Mouse (Mus musculus) layer of hippocampus, adult 9-10 months (tissue): ENCODE results near the gene Pacs1.
"Not testable (repeated sequence)": the region's sequence is repeated elsewhere in the genome, so short reads cannot be mapped to it uniquely, and the experiment has no call there.

ENCODE experiments used
- DNase-seq: peaks from one replicate; pipeline ENCODE4 v3.0.0; 2022; ENCODE audit warnings: low spot score

Gene Pacs1

GRCm38 (mm10) chr19:5151741-5152140, 121.2 kb downstream of the Pacs1 start:
- no peak for DNase-seq

GRCm38 (mm10) chr19:5151331-5151730, 121.6 kb downstream of the Pacs1 start:
- DNase-seq = peak; percentile 77

- peak; percentile 50 for DNase-seq
These were observed 122.6 kb downstream of the Pacs1 start for GRCm38 (mm10) chr19:5150358-5150757.

- DNase-seq = not testable (repeated sequence)
These were observed 123.9 kb downstream of the Pacs1 start for GRCm38 (mm10) chr19:5149041-5149440.

GRCm38 (mm10) chr19:5139640-5140039, 133.3 kb downstream of the Pacs1 start:
- DNase-seq = peak; percentile 60

- DNase-seq = no peak
These were observed 141.7 kb downstream of the Pacs1 start for GRCm38 (mm10) chr19:5131237-5131636.

- DNase-seq = no peak
These were observed 143.1 kb downstream of the Pacs1 start for GRCm38 (mm10) chr19:5129770-5130169.

- DNase-seq = no peak
These were observed 148.8 kb downstream of the Pacs1 start for GRCm38 (mm10) chr19:5124055-5124614.

GRCm38 (mm10) chr19:5123241-5123640, 149.7 kb downstream of the Pacs1 start:
- no peak for DNase-seq

- no peak for DNase-seq
These were observed 150.4 kb downstream of the Pacs1 start for GRCm38 (mm10) chr19:5122492-5122891.

- no peak for DNase-seq
These were observed 154.6 kb downstream of the Pacs1 start, which contains the start of gene Klc2 for GRCm38 (mm10) chr19:5118384-5118698. TSS of gene Klc2 (minus strand) at chr19:5118560.

- DNase-seq = no peak
These were observed 155.2 kb downstream of the Pacs1 start for GRCm38 (mm10) chr19:5117494-5118383.

GRCm38 (mm10) chr19:5113783-5114182, 159.1 kb downstream of the Pacs1 start:
- no peak for DNase-seq

GRCm38 (mm10) chr19:5109659-5110453, 163.1 kb downstream of the Pacs1 start:
- DNase-seq = no peak

- DNase-seq = no peak
These were observed 164.2 kb downstream of the Pacs1 start for GRCm38 (mm10) chr19:5108702-5109101.

GRCm38 (mm10) chr19:5108271-5108575, 164.7 kb downstream of the Pacs1 start:
- no peak for DNase-seq

- no peak for DNase-seq
These were observed 165.2 kb downstream of the Pacs1 start for GRCm38 (mm10) chr19:5107556-5108270.

- DNase-seq = peak; percentile 95
These were observed 166.2 kb downstream of the Pacs1 start, which contains the start of gene Rab1b for GRCm38 (mm10) chr19:5106731-5107191. TSS of gene Rab1b (minus strand) at chr19:5107072.

- DNase-seq = no peak
These were observed 166.8 kb downstream of the Pacs1 start for GRCm38 (mm10) chr19:5106074-5106473.

- DNase-seq = no peak
These were observed 174.4 kb downstream of the Pacs1 start, which contains the start of gene Cnih2 for GRCm38 (mm10) chr19:5098363-5099143. TSS of gene Cnih2 (minus strand) at chr19:5098521.
